Mouse (Mus musculus) G1E (cell line): Measurements from ENCODE around the gene Arfrp1.

Experiments
- CTCF ChIP-seq: IDR thresholded peaks from 2 replicates; pipeline ENCODE4 v1.5.1; 2012; ENCODE audit warnings: low read depth, low read length, inconsistent platforms, mixed read lengths
- POLR2AphosphoS5 ChIP-seq: IDR thresholded peaks from 2 replicates; pipeline ENCODE4 v1.6.1; 2012; ENCODE audit warnings: low read depth, low read length, inconsistent platforms; ENCODE audit not compliant: insufficient replicate concordance
- TAL1 ChIP-seq: conservative IDR thresholded peaks from 2 replicates; pipeline ENCODE4 v1.6.1; 2012; ENCODE audit warnings: low read depth, low read length, inconsistent platforms, mixed read lengths

- TF ChIP-seq CTCF = no peak
- TF ChIP-seq TAL1 = no peak
- no peak for TF ChIP-seq POLR2AphosphoS5
Observed at GRCm38 (mm10) chr2:181378701-181379100, 13.5 kb upstream of the Arfrp1 start.
